Mouse (Mus musculus) lung, postnatal 0 days (tissue): ENCODE data around the gene Cfap97d2.

Experiments
- CTCF ChIP-seq: IDR thresholded peaks from 2 replicates; pipeline ENCODE4 v1.5.1; 2016; ENCODE audit warnings: antibody characterized with exemption, mild to moderate bottlenecking
- EP300 ChIP-seq: IDR thresholded peaks from 2 replicates; pipeline ENCODE4 v1.6.1; 2016; ENCODE audit warnings: antibody characterized with exemption, mild to moderate bottlenecking, control low read depth

GRCm38 (mm10) chr8:13685674-13686314 is 19.9 kb upstream of the Cfap97d2 start:
- TF ChIP-seq CTCF (no peak), EP300 (no peak)
